Mouse (Mus musculus): Measurements from ENCODE around the gene Gm12184.

The Gm12184 gene

DNA sequence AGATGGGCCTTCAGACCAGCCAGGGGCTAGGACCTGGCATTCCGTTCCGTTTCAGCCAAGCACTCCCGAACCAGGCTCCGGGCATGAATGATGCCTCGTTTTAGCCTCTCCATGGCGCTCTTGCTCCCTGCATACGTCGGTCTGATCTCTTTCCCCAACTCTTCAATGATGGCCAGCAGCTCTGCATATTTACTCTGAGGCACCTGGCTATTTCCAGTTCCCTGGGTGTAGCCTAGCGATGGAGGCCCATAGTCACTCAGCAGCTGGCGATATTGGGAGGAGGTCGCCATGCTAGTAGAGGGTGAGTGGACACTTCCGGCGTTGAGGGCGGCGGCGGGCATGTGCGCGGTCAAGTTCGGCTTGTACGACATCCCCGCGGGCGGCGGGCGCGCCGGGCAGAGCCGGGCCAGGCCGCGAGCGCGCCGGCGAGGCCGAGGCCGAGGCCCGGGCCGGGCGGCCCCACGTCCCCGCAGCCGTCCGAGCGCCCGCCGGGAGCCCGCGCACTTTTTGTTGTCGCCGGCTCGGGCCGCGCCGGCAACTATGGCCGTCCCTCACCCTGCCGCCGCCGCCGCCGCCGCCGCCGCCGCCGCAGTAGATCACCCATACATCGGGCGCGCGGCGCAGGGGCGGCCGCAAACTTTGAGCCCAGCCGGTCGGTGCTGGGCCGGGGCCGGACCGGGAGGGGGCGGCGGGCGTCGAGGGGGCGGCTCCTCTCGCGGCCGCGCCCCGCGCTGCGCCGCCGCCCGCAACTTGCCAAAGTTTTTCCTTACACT lies at the start of gene Gm12184, which contains the start of gene Trim7:
TSS of gene Gm12184 (minus strand) at position 677 of the 773 bp plus-strand sequence.
TSS of gene Trim7 (plus strand) at position 162 of the 773 bp plus-strand sequence.
- 4% methylated on average over 64 of the region's 92 CpGs for WGBS

DNA sequence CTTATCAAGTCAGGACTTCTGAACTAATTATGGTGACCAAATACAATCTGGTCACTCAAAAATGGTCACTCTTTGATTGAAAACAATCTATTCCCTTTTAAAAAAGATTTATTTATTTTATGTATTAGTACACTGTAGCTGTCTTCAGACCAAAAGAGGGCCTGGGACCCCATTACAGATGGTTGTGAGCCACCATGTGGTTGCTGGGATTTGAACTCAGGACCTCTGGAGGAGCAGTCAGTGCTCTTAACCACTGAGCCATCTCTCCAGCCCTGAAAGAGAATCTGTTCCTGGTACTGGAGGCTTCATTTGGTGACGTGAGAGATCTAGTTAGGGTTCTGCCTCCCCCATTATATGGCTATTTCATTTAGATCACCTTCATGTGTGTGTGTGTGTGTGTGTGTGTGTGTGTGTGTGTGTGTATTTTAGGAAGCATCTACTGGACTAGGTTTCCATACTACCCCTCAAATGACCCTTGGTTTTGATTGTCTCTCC lies 48.9 kb upstream of the Gm12184 start:
- WGBS = 82% methylated on average over 1 of the region's 1 CpGs

DNA sequence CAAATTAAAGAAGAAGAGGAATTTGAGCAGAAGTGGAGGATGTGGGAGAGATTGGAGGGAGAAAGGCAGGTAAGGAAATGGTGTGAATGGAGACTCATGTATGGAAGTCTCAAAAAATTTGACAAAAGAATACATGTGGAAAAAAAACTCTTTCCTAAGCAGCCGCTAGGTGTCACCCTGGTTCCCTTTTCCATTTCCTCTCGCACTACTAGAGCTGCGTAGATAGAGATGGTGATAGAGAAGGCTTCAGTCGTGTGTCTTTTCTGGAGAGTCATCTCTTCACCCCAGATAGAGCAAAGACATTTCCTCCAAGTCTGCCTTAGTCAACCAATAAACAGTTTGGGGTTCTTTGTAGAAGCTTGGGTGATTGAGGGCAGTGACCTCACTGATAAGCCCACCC lies 48.0 kb upstream of the Gm12184 start:
- under 1% methylated on average over 4 of the region's 4 CpGs for WGBS

DNA sequence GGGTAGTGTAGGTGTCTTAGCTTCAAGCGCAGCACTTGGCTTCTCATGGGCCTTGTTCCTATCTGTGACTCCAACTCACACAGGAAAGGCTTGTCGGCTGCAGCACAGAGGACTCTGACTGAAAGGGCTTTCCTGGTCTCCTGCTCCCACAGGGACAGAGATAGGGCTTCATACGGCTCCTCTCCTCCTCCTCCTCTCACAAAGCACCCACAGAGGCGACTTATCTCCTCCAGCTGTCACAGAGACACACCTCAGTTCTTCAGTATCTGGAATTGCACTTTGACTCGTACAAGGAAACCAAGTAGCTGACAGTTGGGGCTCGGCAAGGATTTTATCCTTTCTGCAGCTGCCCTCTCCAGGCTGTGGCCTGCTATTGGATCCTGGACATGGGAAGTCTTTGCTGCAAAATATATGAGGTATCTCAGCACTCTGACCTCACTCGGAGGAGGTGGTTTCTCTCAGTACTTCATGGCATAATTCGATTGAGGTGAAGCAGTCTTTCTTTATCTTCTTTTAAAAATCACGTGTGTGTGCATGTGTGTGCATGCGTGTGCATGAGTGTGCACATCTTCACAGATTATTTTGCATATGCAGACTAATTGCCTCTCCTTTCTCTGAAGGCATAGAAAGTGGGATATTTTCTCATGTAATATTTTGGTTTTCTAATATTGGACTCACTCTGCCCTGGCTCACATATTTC lies 47.3 kb upstream of the Gm12184 start:
- 77% methylated on average over 10 of the region's 10 CpGs for WGBS

DNA sequence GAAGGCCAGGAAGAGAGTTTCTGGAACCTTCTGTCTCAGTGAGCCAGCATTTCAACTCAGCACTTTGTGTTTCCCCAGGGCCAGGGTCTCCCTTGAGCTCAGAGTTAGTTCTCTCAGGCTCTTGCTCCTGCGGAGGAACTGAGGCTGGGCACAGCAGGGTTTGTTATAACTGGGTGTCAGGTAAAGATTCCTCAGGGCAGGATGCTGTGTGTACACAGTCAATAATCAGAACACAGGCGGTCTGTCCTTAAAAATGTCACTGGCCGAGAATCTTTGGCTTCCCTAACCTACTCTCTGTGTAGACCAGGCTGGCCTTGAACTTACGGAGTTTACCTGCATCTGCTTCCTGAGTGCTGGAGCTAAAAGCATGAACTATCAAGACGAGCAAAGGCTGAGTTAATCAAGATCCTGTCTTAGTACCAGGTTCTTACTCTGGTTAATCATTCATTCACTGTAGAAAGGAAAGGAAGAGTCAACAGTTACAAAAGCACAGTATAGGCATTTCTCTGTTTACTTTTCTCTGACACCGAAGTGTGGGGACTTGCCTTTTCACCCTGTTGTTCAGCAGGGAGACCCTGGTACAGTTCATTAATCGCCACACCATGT lies 46.3 kb upstream of the Gm12184 start:
- WGBS = 84% methylated on average over 7 of the region's 7 CpGs

DNA sequence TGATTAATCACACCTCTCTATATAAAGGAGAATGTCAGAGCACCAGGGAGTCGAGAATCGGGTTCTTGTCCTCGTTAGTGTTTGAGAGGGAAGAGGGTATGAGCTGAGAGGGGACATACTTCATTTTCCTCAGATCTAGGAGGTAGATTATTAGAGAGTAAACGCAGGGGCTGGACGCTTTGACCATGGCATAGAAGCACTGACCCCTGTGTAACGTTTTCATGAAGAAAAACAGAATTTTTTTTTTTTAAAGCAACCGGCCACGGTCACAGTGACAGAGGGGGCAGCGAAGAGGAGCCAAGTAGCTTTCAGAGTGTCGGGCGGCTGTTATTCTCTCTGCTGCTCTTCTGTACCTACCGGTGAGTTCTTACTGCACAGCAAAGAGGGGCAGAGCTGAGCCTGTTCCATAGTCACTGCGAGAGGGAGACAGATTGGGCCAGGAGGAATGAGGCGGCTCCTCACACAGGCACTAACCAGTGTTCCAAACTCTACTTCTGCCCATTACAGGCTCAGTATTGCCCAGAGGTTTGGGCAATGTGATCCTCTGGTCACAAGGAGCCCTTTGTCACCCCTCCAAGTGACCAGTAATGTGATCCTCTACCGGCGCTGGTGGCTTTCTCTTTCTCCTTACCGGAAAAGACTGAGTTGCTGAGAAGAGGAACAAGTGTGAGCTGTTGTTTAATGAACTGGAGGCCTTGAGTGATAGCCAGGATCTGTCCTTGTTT lies 45.5 kb upstream of the Gm12184 start:
- 15% methylated on average over 17 of the region's 17 CpGs for WGBS

DNA sequence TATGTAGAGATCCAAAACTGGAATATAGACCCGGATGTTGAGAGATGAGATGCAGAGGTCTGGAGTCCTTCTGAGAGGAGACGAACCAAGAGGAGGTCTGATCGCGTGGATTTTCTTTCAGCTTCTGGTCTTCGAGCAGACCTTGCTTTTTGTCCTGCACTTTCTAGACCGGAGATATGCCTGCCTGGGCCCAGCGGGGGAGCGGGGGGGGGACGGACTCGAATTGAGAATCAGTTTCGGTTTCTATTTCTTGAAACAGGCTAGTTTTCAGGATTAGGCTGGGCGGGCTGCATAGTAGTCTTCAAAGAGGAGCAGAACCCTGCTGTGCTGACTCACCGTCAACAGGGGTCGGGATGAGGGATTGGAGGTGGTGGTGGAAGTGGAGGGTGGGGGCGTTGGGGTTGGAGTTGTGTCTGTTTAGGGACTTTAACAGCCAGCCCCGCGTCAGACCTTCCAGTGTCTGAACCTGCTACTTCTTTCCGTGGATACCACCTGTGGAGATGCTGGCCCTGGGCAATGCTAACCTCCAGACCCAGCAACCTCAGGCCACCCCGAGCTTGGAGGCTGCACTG lies 44.8 kb upstream of the Gm12184 start, which contains the start of gene Irgm1:
TSS of gene Irgm1 (minus strand) at position 483 of the 572 bp plus-strand sequence.
- WGBS = 1% methylated on average over 19 of the region's 19 CpGs

DNA sequence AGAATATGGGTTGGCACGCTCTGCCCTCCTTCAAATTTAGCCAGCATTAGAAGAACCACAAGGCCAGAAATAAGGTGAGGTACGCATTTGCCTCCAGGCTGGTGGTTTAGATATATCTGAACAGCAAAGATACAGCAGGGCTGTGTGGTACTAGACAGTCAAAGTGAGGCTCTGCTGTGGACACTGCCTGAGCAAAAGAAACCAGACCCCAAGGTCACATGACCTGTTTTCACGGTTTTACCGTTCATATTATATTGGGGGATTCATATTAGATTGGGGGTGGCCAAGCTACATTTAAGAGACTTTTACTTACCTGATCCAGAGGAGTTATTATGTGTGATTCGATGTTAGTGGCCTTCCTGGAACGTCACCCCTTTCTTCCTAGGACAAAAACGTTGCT lies 44.3 kb upstream of the Gm12184 start:
- 22% methylated on average over 7 of the region's 7 CpGs for WGBS

DNA sequence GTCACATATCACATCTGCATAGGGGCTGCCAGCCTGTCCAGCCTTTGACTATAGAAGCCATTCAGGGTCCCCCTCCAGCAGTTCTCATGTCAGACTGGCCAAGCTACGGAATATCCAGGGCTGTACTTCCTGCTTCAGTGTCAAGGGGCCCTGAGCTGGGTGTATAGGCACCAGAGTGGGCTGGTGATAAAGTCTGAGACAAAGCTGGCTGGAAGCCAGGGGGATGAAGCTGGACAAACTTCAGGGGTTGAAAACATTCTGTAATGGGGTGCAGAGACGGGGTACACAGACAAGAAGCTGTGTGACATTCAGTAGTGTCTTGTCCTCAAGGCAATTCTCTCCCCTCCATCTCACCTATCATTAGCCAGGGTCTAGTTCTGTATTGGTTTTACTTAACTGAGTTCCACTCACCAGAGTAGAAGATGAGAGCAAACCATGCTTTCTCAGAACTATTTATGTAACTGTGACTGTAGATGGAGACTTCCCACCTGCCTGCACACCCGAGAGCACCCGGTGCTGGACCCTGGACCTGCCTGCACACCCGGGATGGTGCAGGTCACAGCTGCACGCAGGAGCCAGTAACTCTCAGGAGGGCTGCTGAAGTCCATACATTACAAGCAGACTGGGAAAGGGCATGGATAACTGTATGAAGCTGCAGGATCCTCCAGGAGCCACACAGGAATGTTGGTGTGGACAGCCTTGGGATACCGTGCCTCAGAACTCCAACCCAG lies 43.1 kb upstream of the Gm12184 start:
- 68% methylated on average over 7 of the region's 7 CpGs for WGBS

DNA sequence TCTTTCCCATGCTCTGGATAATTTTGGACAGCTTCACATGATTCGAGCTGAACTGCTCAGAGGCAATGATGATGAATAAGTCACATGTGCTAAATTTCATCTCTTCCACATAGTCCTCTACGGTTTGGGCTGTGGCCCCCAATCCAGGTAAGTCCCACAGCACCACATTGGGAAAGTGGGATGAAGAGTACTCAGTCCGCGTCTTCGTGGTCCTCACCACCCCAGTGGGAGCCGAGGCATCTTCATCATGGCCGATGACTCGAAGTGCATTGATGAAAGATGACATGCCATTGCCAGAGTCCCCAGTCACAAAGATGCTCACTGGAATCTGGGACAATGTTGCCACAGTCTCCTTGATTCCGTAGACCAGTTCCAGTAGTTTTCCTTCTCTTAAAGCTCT lies 40.0 kb upstream of the Gm12184 start:
- WGBS = 98% methylated on average over 9 of the region's 9 CpGs

DNA sequence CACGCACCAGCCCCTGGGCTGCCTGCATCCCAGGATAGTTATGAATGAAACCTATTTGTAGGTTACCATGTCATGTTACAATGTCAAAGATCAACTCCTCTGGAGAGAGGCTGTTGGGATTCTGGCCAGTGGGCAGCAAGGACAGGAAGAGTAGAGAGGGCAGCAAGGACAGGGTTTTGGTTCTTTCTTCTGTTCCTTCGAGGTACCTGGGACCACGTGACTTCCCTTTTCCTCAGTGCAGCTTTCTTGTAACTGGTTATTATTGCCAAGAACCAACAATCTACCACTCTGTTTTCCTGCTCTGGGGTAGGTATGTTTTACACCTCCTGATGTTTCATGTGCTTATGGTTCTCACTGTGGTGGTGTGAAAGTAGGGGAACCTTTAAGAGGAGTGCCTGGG lies 37.4 kb upstream of the Gm12184 start:
- 82% methylated on average over 3 of the region's 3 CpGs for WGBS

DNA sequence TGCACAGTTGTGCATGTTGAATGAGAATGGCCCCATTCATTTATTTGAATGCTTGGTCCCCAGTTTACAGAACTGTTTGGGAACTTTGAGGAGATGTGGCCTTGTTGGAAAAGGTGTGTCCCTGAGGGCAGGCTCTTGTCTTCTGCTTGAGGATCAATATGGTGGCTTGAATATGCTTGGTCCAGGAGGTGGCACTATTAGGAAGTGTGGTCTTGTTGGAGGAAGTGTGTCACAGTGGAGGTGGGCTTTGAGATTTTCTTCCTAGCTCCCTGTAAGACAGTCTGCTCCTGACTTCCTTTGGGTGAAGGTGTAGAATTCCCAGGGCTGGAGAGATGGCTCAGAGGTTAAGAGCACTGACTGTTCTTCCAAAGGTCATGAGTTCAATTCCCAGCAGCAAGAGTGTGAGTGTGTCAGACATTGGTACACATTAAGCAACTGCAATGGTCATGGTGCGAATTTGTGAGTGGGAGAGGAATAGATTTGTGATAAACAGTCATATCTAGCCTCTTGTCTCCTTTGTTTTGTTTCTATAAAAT lies 36.4 kb upstream of the Gm12184 start:
- 94% methylated on average over 1 of the region's 1 CpGs for WGBS

DNA sequence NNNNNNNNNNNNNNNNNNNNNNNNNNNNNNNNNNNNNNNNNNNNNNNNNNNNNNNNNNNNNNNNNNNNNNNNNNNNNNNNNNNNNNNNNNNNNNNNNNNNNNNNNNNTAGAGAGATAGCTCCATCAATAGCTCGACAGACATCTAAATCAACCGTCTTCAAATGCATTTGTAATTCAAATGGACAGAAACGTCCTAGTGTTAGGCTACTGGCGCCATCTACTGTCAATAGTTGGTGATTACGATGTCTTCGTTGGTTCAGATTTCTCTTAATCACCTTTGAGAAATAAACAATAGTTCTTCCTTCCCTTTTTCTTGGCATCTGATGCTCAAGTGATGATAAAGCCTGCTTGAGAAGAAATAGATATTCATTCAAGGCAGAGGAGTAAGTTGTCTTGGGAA lies 32.6 kb upstream of the Gm12184 start:
- WGBS = under 1% methylated on average over 6 of the region's 6 CpGs

DNA sequence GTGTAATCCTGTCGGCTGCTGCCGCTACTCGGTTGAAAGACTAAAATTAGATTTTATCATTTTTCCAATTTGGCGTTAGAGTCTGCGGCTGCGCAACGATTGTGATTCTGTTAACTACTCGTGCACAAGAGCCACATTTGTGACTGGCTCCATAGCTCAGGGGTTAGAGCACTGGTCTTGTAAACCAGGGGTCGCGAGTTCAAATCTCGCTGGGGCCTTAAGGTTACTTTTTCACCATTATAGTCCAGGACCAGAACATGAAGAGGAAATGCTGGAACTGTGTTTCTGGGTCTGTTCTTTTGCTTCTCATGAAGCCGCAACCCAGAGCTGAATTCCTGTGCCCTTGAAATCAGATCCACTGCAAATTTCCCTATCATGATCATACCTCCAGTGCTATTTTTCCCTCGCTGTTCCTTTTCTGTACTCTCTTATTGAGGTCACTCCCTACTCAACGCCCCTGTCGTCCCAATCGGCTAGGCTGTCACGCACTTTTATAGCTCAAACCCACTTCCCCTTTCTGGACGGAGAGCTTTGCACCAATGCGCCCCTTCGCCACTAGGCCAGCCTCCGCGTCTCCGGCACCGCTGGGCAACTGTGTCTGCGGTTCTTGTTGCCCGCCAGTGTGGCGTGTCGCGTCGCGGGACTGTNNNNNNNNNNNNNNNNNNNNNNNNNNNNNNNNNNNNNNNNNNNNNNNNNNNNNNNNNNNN lies 27.2 kb upstream of the Gm12184 start:
- WGBS = 4% methylated on average over 31 of the region's 31 CpGs

DNA sequence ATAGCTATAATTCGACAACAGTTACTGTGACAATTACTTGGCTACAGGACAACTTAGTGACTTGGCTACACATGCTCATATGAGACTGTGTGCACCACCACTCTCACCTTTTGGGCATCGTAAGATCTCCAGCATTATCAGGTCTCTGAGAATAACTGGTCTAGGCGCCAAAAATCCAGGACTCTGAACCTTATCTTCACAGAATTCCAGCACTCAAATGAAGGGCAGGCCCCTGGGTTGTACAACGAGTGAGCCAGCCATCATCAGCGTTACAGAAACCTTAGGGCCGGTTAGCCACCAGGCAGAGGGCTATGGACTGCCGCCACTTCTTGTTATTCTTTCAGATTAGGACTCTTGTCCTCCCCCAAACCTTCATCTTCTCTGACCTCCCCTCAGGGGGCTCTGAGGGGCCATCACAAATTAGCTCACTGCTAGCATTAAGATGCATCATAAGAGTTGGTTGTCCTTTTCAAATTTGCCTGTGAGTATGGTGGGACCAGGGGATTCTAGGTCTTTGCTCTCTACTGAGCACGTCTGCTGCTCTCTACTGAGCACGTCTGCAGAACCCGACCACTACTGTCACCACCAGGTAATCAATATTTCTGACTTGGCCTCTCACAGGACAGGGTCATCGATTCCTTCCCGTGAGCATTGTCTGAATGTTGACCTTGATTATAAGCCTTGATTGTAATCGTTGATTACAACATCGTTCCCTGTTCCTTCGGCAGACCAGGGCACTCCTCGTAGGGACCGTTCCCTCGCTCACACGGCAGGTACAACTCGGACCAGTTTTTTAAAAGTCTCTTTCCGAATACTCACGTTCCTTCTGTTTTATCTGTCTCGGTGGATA lies 26.4 kb upstream of the Gm12184 start:
- 12% methylated on average over 23 of the region's 23 CpGs for WGBS

DNA sequence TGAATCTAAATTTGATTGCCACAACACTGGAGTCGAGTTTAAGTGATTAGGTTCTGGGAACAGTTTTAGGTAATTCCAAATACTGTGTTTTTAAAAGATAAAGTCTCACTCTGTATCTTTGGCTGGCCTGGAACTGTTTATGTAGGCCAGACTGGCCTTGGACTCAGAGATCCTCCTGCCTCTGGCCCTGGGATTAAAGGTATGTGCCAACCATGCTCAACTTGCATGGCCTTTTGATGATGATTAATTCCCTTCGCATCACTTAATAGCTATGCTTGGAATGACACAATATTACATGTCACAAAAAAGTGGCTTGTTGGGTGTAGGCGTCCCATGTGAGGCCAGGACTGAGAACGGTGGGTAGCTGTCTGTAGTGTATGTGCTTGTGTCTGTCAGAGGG lies 25.7 kb upstream of the Gm12184 start:
- whole genome bisulfite sequencing = 62% methylated on average over 4 of the region's 4 CpGs

DNA sequence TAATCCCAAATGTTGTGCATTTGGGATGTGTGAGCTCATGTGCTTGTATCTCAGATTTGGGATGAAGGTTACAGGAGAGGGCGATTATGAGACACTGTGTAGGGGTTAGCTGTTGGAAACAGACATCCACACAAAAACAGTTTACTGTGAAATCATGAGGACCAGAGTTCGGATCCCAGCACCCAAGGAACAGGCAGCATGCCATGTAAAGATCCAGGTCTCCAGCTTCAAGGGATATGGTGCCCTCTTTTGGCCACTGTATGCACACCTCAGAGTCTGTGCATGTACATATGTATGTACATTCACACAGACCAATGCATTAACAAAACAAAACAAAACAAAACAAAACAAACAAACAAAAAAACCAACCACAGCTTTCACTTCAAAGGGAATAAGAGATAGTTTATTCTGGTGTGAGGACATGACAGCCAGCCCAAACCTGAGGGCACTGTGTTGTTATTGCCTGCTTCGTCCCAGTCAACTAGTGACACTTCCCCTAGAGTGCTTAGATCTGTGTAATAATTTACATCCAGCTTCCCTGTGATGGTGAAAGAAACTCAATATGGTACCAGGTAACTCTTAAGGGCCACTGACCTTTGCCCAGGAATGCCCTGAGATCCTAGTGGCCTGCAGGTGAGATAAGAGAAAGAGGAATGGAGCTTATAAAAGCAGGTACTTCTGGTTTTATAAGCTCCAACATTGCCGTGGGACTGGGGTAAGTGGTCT lies 25.0 kb upstream of the Gm12184 start:
- WGBS = 81% methylated on average over 4 of the region's 4 CpGs

DNA sequence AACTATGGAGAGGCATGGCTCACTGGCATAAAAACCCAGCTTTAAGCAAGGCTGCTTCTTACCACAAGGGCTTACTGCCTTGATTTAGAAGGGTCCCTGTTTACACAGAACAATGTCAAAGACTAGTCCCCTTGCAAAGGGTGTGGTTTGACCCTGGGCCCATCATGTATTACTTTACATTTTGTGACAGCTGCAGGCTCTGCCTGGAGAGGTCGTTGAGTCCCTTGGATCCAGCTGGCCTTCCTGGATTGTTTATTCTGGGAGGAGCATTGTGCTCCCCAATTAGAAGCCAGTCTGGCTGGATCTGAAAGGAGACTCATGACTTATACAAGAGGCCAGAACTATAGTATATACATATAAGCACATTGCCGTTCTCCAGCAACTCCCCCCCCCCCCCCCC lies 23.8 kb upstream of the Gm12184 start:
- 49% methylated on average over 2 of the region's 2 CpGs for WGBS

All from cerebral cortex, adult 2 months (tissue).